Mouse (Mus musculus) midbrain, embryonic 13.5 days (tissue): Measurements from ENCODE around the gene Sephs1. TPM values are rescaled to one million over a fixed set of nuclear protein-coding genes. Genes with fewer than 3 reads are reported as not detected.
"Not testable (repeated sequence)": the region's sequence is repeated elsewhere in the genome, so short reads cannot be mapped to it uniquely, and the experiment has no call there.

Experiments
- ATAC-seq: fragments of 200-750 bp; cut with Nextera tagmentation; 2 replicates; pipeline ENCODE4 v1.8.0; 2017; ENCODE audit warnings: mild to moderate bottlenecking, moderate TSS enrichment, moderate library complexity
- H3K27ac ChIP-seq: fragments of 300-500 bp; sonication (generic); 2 replicates; pipeline ENCODE4 v1.5.1; 2015; ENCODE audit warnings: inconsistent platforms, mild to moderate bottlenecking, moderate library complexity
- H3K27me3 ChIP-seq: fragments of 300-500 bp; sonication (generic); 2 replicates; pipeline ENCODE4 v1.6.1; 2015; ENCODE audit warnings: mild to moderate bottlenecking, inconsistent platforms
- H3K36me3 ChIP-seq: fragments of 300-500 bp; sonication (generic); 2 replicates; pipeline ENCODE4 v1.6.1; 2015; ENCODE audit warnings: mild to moderate bottlenecking, inconsistent platforms
- H3K4me1 ChIP-seq: fragments of 300-500 bp; sonication (generic); replicated peaks from 2 replicates; pipeline ENCODE4 v1.6.1; 2015; ENCODE audit warnings: inconsistent platforms
- H3K4me2 ChIP-seq: fragments of 300-500 bp; sonication (generic); replicated peaks from 2 replicates; pipeline ENCODE4 v1.6.1; 2015; ENCODE audit warnings: moderate library complexity, mild to moderate bottlenecking, inconsistent platforms
- H3K4me3 ChIP-seq: fragments of 300-500 bp; sonication (generic); replicated peaks from 2 replicates; pipeline ENCODE4 v1.5.1; 2015; ENCODE audit warnings: mild to moderate bottlenecking, inconsistent platforms
- H3K9ac ChIP-seq: fragments of 300-500 bp; sonication (generic); replicated peaks from 2 replicates; pipeline ENCODE4 v1.6.1; 2015; ENCODE audit warnings: mild to moderate bottlenecking, inconsistent platforms
- H3K9me3 ChIP-seq: fragments of 300-500 bp; sonication (generic); 2 replicates; pipeline ENCODE4 v1.6.1; 2016; ENCODE audit warnings: mild to moderate bottlenecking, inconsistent platforms
- WGBS: fragments of 180-500 bp; shearing (Covaris S2); methylation state at CpG from one replicate; pipeline ENCODE4 v1.1.7; 2015; 5-methylcytosine and 5-hydroxymethylcytosine counted together
- polyA plus RNA-seq: library from polyadenylated mRNA; unstranded; fragments of >200 nt; fragmentation: Nextera tagmentation; extraction: Ambion mirVana; gene quantifications from 2 replicates; pipeline ENCODE4 v1.2.1, GENCODE M21; 2015

Gene Sephs1
- polyA plus RNA-seq, 1 experiment from 2014 or later, result 78.4 TPM

DNA sequence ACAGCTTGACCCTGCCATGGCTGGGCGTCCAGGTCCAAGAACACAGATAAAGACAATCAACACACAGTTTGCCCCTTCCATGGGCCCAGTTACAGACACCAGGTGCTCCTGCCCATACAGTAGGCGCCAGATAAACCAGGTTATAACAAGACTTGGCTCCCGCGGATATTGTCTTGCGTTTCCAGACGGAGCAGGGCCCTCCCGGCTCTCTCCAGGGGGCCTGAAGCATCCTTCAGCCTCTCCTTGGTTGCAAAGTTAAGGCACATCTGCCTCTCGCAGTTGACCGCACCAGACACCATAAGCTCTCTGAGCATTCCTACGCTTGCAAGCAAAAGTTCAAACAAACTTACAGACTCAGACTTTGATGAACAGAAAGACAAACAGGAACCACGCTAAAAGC is 59.5 kb downstream of the Sephs1 start:
- no peak for ATAC-seq
- H3K36me3 ChIP-seq, result peaks cover 26% of the 10 kb centered on the region; the same call in 1 of the 2 replicates
- H3K27ac ChIP-seq, result no peak overlapping the region
- H3K4me1 ChIP-seq, result no peaks in the 10 kb centered on the region
- peaks cover 6% of the 10 kb centered on the region for H3K9me3 ChIP-seq
- H3K4me3 ChIP-seq, result no peak overlapping the region
- WGBS, result 92% methylated on average over 11 of the region's 11 CpGs
- H3K27me3 ChIP-seq, result no peaks in the 10 kb centered on the region
- H3K9ac ChIP-seq, result no peak overlapping the region
- no peak overlapping the region for H3K4me2 ChIP-seq

DNA sequence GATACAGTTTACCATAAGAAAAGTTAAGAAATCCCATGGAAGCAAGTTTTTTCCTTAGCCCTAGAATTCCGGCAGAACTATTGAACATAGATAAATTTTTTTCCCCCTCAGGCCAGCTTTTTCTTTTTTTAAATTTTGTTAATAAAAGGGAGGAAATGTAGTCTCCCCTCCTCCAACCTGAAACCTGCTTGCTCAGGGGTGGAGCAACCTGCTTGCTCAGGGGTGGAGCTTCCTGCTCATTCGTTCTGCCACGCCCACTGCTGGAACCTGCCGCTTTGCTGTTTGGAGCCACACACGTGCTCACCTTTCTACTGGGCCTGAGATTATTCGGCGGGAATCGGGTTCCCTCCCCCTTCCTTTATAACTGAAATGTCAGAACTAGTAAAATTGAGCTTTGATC is 68.3 kb downstream of the Sephs1 start:
- H3K4me1 ChIP-seq, H3K9me3 ChIP-seq, H3K4me3 ChIP-seq, ATAC-seq, H3K9ac ChIP-seq, H3K4me2 ChIP-seq, H3K27ac ChIP-seq, H3K27me3 ChIP-seq, H3K36me3 ChIP-seq: not testable (repeated sequence)
- WGBS, result 90% methylated on average over 8 of the region's 8 CpGs

DNA sequence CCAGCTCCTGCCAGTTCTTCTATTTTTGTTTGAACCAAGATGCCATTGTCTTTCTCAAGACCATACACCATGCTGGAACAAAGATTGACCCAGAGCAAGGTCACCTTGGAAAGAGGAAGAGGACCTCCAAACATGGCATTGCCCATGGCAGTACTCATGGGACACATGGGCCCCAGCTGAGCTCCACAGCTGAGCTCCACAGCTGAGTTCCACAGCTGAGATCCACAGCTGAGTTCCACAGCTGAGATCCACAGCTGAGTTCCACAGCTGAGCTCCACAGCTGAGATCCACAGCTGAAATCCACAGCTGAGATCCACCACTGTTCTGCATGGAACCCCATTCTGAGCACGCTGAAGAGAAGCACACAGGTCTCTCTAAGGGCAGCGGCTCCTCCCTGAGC is 69.6 kb downstream of the Sephs1 start:
- Histone ChIP-seq H3K9ac (no peak overlapping the region), H3K9me3 (no peaks in the 10 kb centered on the region), H3K4me3 (no peak overlapping the region), H3K4me1 (no peaks in the 10 kb centered on the region), H3K36me3 (no peaks in the 10 kb centered on the region), H3K4me2 (no peak overlapping the region), H3K27me3 (no peaks in the 10 kb centered on the region), H3K27ac (no peak overlapping the region)
- 98% methylated on average over 2 of the region's 2 CpGs for WGBS
- no peak for ATAC-seq

DNA sequence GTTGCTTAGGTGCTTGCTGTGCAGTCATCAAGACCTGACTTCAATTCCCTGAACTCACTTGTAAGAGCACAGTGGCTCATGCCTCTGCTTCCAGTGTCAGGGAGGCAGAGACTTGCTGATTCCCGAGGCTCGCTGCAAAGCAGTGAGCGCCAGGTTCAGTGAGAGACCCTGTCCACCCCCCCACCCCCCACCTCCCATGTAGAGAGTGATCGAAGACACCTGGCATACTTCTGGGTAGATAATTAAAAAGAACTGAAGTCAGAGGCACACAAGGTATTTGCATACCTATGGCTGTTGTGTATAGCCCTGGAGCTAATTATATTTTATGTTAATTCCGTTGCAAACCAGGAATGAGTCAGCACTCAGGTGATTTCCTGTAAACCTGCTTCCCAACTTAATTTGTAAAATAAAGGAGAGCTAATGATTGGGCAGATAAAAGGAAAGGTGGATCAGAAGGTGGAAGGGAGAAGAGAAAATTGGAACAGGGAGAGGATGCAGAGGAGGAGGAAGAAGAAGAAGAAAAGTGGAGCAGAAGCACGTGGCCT is 72.9 kb downstream of the Sephs1 start:
- no peak for ATAC-seq
- WGBS, result 95% methylated on average over 6 of the region's 6 CpGs
- Histone ChIP-seq H3K27ac (no peak overlapping the region), H3K4me1 (no peaks in the 10 kb centered on the region), H3K27me3 (no peaks in the 10 kb centered on the region), H3K4me2 (no peak overlapping the region), H3K4me3 (no peak overlapping the region), H3K36me3 (no peaks in the 10 kb centered on the region), H3K9ac (no peak overlapping the region), H3K9me3 (no peaks in the 10 kb centered on the region)

DNA sequence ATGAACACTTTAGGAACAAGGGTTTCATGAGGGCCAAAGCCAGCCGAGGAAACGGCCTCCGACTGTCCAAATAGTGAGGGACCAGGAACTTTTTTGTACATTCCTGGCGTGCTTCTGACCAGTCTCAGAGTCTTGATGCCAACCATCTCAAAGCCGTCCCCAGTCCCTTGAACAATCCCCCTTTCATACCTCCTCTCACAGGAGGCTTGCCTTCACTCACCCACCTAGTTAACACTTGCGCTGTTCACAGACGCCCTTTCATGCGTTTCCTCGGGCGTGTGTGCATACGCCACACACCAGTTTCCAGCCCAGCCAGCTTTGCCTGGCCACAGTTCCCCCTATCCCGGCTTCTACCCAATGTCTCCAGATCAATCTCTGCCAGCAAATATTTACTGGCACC is 76.7 kb downstream of the Sephs1 start:
- no peaks in the 10 kb centered on the region for H3K4me1 ChIP-seq

More for the DNA sequence above, 76.7 kb downstream of the Sephs1 start:
- Histone ChIP-seq H3K27me3 (no peaks in the 10 kb centered on the region), H3K36me3 (no peaks in the 10 kb centered on the region), H3K27ac (no peak overlapping the region), H3K4me2 (no peak overlapping the region), H3K9ac (no peak overlapping the region), H3K9me3 (no peaks in the 10 kb centered on the region), H3K4me3 (no peak overlapping the region)
- WGBS, result 91% methylated on average over 12 of the region's 12 CpGs
- no peak for ATAC-seq

Other genes with a start within 250 kb of the Sephs1 start
- 51.4 and 54.0 TPM in 2 replicates for gene Prpf18, start 229.5 kb upstream of the Sephs1 start, polyA plus RNA-seq
- 5.7 and 6.2 TPM in 2 replicates for gene Bend7, start 163.7 kb upstream of the Sephs1 start, polyA plus RNA-seq
- gene Phyh, start 37.5 kb downstream of the Sephs1 start, polyA plus RNA-seq, result 47.4 and 51.2 TPM in 2 replicates
- 0.36 TPM in 1 of 2 replicates, not detected in the other for gene Ucma, start 94.6 kb downstream of the Sephs1 start, polyA plus RNA-seq
- 10.7 and 11.2 TPM in 2 replicates for gene Mcm10, start 131.2 kb downstream of the Sephs1 start, polyA plus RNA-seq
- 5.8 and 6.2 TPM in 2 replicates for gene Optn, start 182.5 kb downstream of the Sephs1 start, polyA plus RNA-seq